Mouse (Mus musculus): Measurements from ENCODE around the gene Tcirg1. TPM values are rescaled to one million over a fixed set of nuclear protein-coding genes. Genes with fewer than 3 reads are reported as not detected.

Tcirg1 gene
- polyA plus RNA-seq, 1 experiment: 45.5 TPM

GRCm38 (mm10) chr19:3902966-3903365, 4.0 kb downstream of the Tcirg1 start:
- DNase-seq (ENCODE audit: extremely low spot score in 1 of 2, low spot score in 1 of 2): no peak

GRCm38 (mm10) chr19:3899618-3900017, 7.3 kb downstream of the Tcirg1 start:
- DNase-seq (ENCODE audit: extremely low spot score in 1 of 2, low spot score in 1 of 2): peak in 1 of 2 experiments; percentile 31

GRCm38 (mm10) chr19:3898952-3899351, 8.0 kb downstream of the Tcirg1 start:
- no peak for DNase-seq (ENCODE audit: extremely low spot score in 1 of 2, low spot score in 1 of 2)

GRCm38 (mm10) chr19:3897557-3897956, 9.4 kb downstream of the Tcirg1 start:
- DNase-seq (ENCODE audit: extremely low spot score in 1 of 2, low spot score in 1 of 2): no peak

- no peak for DNase-seq (ENCODE audit: extremely low spot score in 1 of 2, low spot score in 1 of 2)
Measured at GRCm38 (mm10) chr19:3896208-3896607, 10.7 kb downstream of the Tcirg1 start.

- DNase-seq (ENCODE audit: extremely low spot score in 1 of 2, low spot score in 1 of 2): no peak
Measured at GRCm38 (mm10) chr19:3895171-3895631, 11.7 kb downstream of the Tcirg1 start.

GRCm38 (mm10) chr19:3894294-3894693, 12.6 kb downstream of the Tcirg1 start:
- no peak for DNase-seq (ENCODE audit: extremely low spot score in 1 of 2, low spot score in 1 of 2)

- DNase-seq (ENCODE audit: extremely low spot score in 1 of 2, low spot score in 1 of 2): no peak
Measured at GRCm38 (mm10) chr19:3893545-3894116, 13.3 kb downstream of the Tcirg1 start.

- DNase-seq (ENCODE audit: extremely low spot score in 1 of 2, low spot score in 1 of 2): no peak
Measured at GRCm38 (mm10) chr19:3890181-3890580, 16.8 kb downstream of the Tcirg1 start.

GRCm38 (mm10) chr19:3889096-3889495, 17.8 kb downstream of the Tcirg1 start:
- no peak for DNase-seq (ENCODE audit: extremely low spot score in 1 of 2, low spot score in 1 of 2)

GRCm38 (mm10) chr19:3884325-3884990, 22.5 kb downstream of the Tcirg1 start:
- DNase-seq (ENCODE audit: extremely low spot score in 1 of 2, low spot score in 1 of 2): no peak

GRCm38 (mm10) chr19:3882214-3882613, 24.7 kb downstream of the Tcirg1 start:
- DNase-seq (ENCODE audit: extremely low spot score in 1 of 2, low spot score in 1 of 2): no peak

GRCm38 (mm10) chr19:3880054-3880848, 26.7 kb downstream of the Tcirg1 start:
- DNase-seq (ENCODE audit: extremely low spot score in 1 of 2, low spot score in 1 of 2): no peak

- no peak for DNase-seq (ENCODE audit: extremely low spot score in 1 of 2, low spot score in 1 of 2)
Measured at GRCm38 (mm10) chr19:3875045-3875444, 31.9 kb downstream of the Tcirg1 start.

GRCm38 (mm10) chr19:3872373-3872772, 34.6 kb downstream of the Tcirg1 start:
- no peak for DNase-seq (ENCODE audit: extremely low spot score in 1 of 2, low spot score in 1 of 2)

- no peak for DNase-seq (ENCODE audit: extremely low spot score in 1 of 2, low spot score in 1 of 2)
Measured at GRCm38 (mm10) chr19:3871468-3871867, 35.5 kb downstream of the Tcirg1 start.

- peak in 1 of 2 experiments; percentile 11 for DNase-seq (ENCODE audit: extremely low spot score in 1 of 2, low spot score in 1 of 2)
Measured at GRCm38 (mm10) chr19:3868290-3868689, 38.6 kb downstream of the Tcirg1 start.

- no peak for DNase-seq (ENCODE audit: extremely low spot score in 1 of 2, low spot score in 1 of 2)
Measured at GRCm38 (mm10) chr19:3864960-3865359, 42.0 kb downstream of the Tcirg1 start.

- no peak for DNase-seq (ENCODE audit: extremely low spot score in 1 of 2, low spot score in 1 of 2)
Measured at GRCm38 (mm10) chr19:3862713-3863112, 44.2 kb downstream of the Tcirg1 start.

- DNase-seq (ENCODE audit: extremely low spot score in 1 of 2, low spot score in 1 of 2): no peak
Measured at GRCm38 (mm10) chr19:3857220-3857619, 49.7 kb downstream of the Tcirg1 start.

GRCm38 (mm10) chr19:3855601-3856000, 51.3 kb downstream of the Tcirg1 start:
- DNase-seq (ENCODE audit: extremely low spot score in 1 of 2, low spot score in 1 of 2): peak in 1 of 2 experiments; percentile 42
